Mouse (Mus musculus) heart, adult 2 months (tissue): ENCODE data around the gene Vps35.

ENCODE experiments used
- CTCF ChIP-seq: fragments of 200-600 bp; IDR thresholded peaks from 2 replicates; pipeline ENCODE4 v1.8.1; 2022; ENCODE audit warnings: antibody characterized with exemption, mild to moderate bottlenecking, moderate library complexity
- POLR2A ChIP-seq: fragments of 200-500 bp; IDR thresholded peaks from 2 replicates; pipeline ENCODE4 v1.6.1; 2011; ENCODE audit warnings: mild to moderate bottlenecking, low read depth, low read length, control low read depth; ENCODE audit not compliant: insufficient read depth

DNA sequence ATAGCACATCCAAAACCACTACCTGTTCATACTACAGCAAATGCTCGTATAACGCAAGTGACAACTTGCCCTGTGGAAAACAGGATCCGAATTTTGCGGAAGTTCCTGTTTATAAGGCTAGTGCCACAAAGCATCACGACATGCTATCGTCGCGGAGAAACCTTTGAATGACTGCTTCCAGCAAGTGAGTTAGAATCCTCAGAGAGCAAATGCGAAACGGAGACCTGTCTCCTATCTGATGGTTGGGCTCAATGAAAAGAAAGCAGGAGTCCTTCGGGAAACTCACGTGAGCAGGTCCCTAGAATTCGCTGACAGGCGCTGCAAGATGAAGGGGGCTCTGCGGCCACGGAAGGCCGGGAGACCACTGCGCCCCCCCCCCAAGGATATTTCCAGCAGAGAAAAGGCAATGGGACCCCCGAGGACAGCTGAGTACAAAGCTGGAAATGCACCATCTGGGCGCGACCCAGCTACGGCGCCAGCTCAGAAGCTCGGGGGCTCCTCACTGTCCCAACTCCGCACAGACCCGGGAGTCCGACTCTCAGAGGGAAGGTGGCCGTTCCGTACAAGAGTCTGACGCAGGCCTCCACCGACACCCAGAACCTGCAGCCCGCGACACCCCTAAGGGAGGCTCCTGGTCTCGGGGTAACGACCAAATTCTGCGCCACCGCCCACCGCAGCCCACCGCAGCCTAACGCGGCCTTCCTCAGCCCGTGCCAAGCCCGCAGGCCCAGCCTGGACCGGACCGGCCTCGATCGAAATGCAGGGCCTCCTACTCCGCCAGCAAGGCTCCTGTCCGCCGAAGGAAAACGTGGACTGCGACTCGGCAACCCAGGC is 785 bp downstream of the Vps35 start:
- TF ChIP-seq POLR2A, result no peak
- TF ChIP-seq CTCF, result no peak
